Mouse (Mus musculus) kidney, embryonic 15.5 days (tissue): ENCODE measurements around the gene Sfxn4. TPM values are rescaled to one million over a fixed set of nuclear protein-coding genes. Genes with fewer than 3 reads are reported as not detected.
"Not testable (repeated sequence)": the region's sequence is repeated elsewhere in the genome, so short reads cannot be mapped to it uniquely, and the experiment has no call there.

Experiments
- ATAC-seq: fragments of 200-750 bp; cut with Nextera tagmentation; replicated peaks from 2 replicates; pipeline ENCODE4 v1.8.0; 2017; ENCODE audit warnings: moderate TSS enrichment; ENCODE audit not compliant: low FRiP score
- H3K27ac ChIP-seq: fragments of 300-500 bp; sonication (generic); 2 replicates; pipeline ENCODE4 v1.5.1; 2015; ENCODE audit warnings: mild to moderate bottlenecking, inconsistent platforms
- H3K27me3 ChIP-seq: fragments of 300-500 bp; sonication (generic); 2 replicates; pipeline ENCODE4 v1.6.1; 2015; ENCODE audit warnings: inconsistent platforms
- H3K36me3 ChIP-seq: fragments of 300-500 bp; sonication (generic); 2 replicates; pipeline ENCODE4 v1.6.1; 2015; ENCODE audit warnings: inconsistent platforms
- H3K4me1 ChIP-seq: fragments of 300-500 bp; sonication (generic); 2 replicates; pipeline ENCODE4 v1.6.1; 2015; ENCODE audit warnings: inconsistent platforms
- H3K4me2 ChIP-seq: fragments of 300-500 bp; sonication (generic); 2 replicates; pipeline ENCODE4 v1.6.1; 2015; ENCODE audit warnings: moderate library complexity, mild to moderate bottlenecking, inconsistent platforms
- H3K4me3 ChIP-seq: fragments of 300-500 bp; sonication (generic); replicated peaks from 2 replicates; pipeline ENCODE4 v1.5.1; 2015; ENCODE audit warnings: mild to moderate bottlenecking, inconsistent platforms
- H3K9ac ChIP-seq: fragments of 300-500 bp; sonication (generic); 2 replicates; pipeline ENCODE4 v1.6.1; 2015; ENCODE audit warnings: mild to moderate bottlenecking, inconsistent platforms
- H3K9me3 ChIP-seq: fragments of 300-500 bp; sonication (generic); replicated peaks from 2 replicates; pipeline ENCODE4 v1.6.1; 2016; ENCODE audit warnings: inconsistent platforms
- WGBS: fragments of 180-500 bp; shearing (Covaris S2); methylation state at CpG from one replicate; pipeline ENCODE4 v1.1.7; 2015; ENCODE audit warnings: mixed read lengths; 5-methylcytosine and 5-hydroxymethylcytosine counted together
- polyA plus RNA-seq: library from polyadenylated mRNA; unstranded; fragments of >200 nt; fragmentation: Nextera tagmentation; extraction: Ambion mirVana; gene quantifications from 2 replicates; pipeline ENCODE4 v1.2.1, GENCODE M21; 2015

Sfxn4 gene
- polyA plus RNA-seq, 1 experiment from 2014 or later: 10.6 TPM

DNA sequence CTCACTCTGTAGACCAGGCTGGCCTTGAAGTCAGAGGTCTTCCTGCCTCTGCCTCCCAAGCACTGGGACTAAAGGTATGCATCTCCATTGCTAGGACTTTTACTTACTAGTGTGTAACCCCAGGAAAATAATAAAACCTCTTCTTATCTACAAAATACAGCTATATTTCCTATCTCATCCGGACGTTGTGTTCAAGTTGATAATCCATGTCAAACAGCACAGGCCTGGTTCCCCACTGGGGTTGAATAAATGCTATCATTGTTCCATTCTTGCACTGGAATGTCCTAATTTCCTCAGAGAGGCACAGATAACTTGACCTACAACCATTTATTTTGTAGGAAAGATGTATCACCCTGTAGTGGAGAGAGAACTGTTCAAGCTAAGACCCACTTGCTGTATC lies 26.4 kb upstream of the Sfxn4 start:
- Histone ChIP-seq H3K36me3 (no peaks in the 10 kb centered on the region), H3K4me3 (no peak overlapping the region), H3K9me3 (no peaks in the 10 kb centered on the region), H3K4me2 (no peak overlapping the region), H3K9ac (no peak overlapping the region), H3K27ac (no peak overlapping the region), H3K27me3 (no peaks in the 10 kb centered on the region), H3K4me1 (peaks cover 22% of the 10 kb centered on the region)
- ATAC-seq: no peak
- 92% methylated on average over 2 of the region's 2 CpGs for WGBS

DNA sequence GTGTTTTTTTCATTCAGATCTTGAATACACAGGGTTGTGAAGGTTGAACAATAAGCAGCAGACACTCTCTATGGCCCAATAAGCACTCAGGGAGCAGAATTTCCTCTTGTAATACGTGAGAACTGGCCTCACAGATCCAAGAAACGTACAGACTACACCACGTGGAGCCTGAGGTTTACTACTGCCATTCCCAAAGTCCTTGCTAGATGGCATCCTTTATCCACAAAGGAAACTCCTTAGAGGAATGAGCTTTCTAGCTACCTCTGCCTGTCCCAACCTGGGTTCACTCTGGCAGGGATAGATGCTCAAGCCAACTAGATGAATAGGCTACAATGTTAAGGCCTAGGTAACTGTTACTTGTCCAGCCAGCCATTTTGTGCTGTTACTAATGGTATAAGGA lies 21.9 kb upstream of the Sfxn4 start:
- no peaks in the 10 kb centered on the region for H3K36me3 ChIP-seq
- 10% methylated on average over 3 of the region's 3 CpGs for WGBS
- no peaks in the 10 kb centered on the region for H3K27me3 ChIP-seq
- H3K4me1 ChIP-seq: no peaks in the 10 kb centered on the region
- H3K9ac ChIP-seq: no peak overlapping the region
- no peak overlapping the region for H3K4me2 ChIP-seq
- no peak overlapping the region for H3K27ac ChIP-seq
- H3K9me3 ChIP-seq: no peaks in the 10 kb centered on the region
- H3K4me3 ChIP-seq: no peak overlapping the region
- peak; percentile 58; the same call in 1 of the 2 replicates for ATAC-seq

DNA sequence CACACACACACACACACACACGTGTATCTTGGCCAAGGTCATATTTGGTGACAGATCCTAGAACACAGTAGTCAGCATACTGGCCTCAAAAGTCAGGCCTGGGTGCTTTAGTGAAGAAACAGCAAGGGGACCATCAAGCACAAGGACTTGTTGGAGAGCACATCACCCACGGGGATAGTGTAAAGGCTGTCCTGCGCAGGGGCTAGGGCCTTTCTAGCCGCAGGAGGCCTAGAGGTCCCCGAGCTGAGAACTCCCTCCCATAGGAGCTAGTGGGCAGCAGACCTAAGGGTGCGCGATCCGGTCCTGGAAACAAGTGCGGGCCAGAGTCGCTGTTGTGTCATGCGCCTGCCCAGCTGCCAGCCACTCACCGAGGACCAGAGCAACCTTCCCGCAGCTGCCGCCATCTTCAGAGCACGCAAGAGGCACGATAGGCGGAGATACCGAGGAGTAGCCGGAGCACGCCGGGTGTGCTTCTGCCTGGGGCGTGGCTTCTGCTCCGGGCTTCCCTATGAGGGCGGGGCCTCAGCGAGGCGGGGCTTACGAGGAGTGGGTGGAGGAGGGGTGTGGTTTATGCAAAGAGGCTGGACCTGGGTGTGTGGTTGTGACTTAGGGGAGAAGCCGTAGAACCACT lies 12.9 kb upstream of the Sfxn4 start, which contains the start of gene Prdx3:
TSS of gene Prdx3 (minus strand) at position 493 of the 631 bp plus-strand sequence.
- peak; percentile 98 for ATAC-seq
- WGBS: under 1% methylated on average over 28 of the region's 28 CpGs

DNA sequence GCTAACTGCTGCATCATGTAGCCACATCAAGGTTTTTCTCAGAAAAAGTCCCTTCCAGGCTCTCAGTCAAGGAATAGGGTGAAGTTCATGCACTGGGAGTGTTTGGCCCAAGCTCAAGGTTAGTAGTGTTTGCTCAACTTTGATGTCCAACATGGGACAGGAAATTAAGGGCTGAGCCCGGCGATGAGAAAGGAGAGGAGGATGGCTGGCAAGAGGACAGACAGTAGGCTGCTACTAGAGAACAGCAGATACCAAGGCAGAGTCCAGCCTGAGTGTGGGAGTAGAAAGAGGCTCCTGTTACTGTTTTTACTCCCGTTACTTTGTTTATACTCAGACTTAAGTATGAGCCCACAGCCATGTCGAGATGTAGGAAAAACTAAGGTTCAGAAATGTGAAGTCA lies 12.2 kb upstream of the Sfxn4 start:
- ATAC-seq: peak; percentile 10
- Histone ChIP-seq H3K27ac (peak overlapping the region; percentile 87), H3K4me1 (peaks cover 18% of the 10 kb centered on the region), H3K9ac (peak overlapping the region; percentile 2; the same call in 1 of the 2 replicates), H3K9me3 (no peaks in the 10 kb centered on the region), H3K36me3 (peaks cover 39% of the 10 kb centered on the region), H3K4me3 (peak overlapping the region; percentile 73), H3K27me3 (no peaks in the 10 kb centered on the region), H3K4me2 (peak overlapping the region; percentile 64)
- WGBS: 4% methylated on average over 4 of the region's 4 CpGs

More for the DNA sequence above, 12.9 kb upstream of the Sfxn4 start, which contains the start of gene Prdx3:
- Histone ChIP-seq H3K36me3 (peaks cover 32% of the 10 kb centered on the region), H3K9ac (peak within 1 kb of the TSS; percentile 69), H3K27ac (peak within 1 kb of the TSS; percentile 87), H3K9me3 (no peaks in the 10 kb centered on the region), H3K4me3 (peak within 1 kb of the TSS; percentile 73), H3K27me3 (no peaks in the 10 kb centered on the region), H3K4me1 (peaks cover 18% of the 10 kb centered on the region), H3K4me2 (peak within 1 kb of the TSS; percentile 64)

DNA sequence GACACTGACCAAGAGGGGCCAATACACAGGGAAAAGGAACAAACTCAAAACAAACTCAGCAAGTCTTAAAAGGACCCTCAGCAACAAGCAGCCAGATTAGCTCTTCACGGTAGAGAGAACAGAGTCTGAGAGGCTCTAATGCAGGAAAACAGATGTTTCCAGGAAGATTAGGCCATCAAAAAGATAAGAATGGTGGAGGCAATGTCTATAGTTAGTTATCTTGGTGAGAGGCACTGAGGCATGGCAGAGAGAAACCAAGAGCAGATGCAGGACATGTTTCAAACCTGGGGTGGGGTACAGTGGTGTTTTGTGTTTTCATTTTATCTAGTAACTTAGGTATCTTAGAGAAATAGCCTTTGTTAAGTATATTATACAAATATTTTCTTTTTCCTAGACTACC lies 11.0 kb upstream of the Sfxn4 start:
- Histone ChIP-seq H3K27me3 (no peaks in the 10 kb centered on the region), H3K4me2 (no peak overlapping the region), H3K4me3 (no peak overlapping the region), H3K9ac (no peak overlapping the region), H3K9me3 (no peaks in the 10 kb centered on the region), H3K4me1 (peaks cover 18% of the 10 kb centered on the region), H3K27ac (peak overlapping the region; percentile 87; the same call in 1 of the 2 replicates), H3K36me3 (peaks cover 49% of the 10 kb centered on the region)
- no peak; the same call in 1 of the 2 replicates for ATAC-seq
- 68% methylated on average over 1 of the region's 1 CpGs for WGBS

DNA sequence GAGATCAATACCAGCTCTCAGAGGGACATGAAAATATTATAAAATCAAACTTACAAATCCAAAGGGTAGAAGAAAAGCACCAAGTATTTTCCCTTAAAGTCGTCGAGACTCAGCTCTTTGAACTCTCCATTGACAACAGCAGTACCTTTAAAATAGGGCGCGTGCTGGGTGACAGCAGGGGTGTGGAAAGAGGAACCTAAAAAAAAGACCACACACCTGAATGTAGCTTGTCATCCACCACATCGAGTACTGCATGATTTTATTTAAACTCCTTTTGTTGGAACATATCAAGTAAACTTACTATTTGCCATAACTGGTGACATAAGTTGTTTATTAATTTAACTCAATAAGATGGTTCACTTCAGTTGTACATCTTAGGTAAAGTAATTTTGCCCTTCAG lies 10.1 kb upstream of the Sfxn4 start:
- WGBS: 92% methylated on average over 5 of the region's 5 CpGs
- no peaks in the 10 kb centered on the region for H3K9me3 ChIP-seq
- no peak overlapping the region for H3K27ac ChIP-seq
- no peak overlapping the region for H3K4me2 ChIP-seq
- ATAC-seq: no peak
- no peak overlapping the region for H3K4me3 ChIP-seq
- peaks cover 56% of the 10 kb centered on the region for H3K36me3 ChIP-seq
- no peak overlapping the region for H3K9ac ChIP-seq
- H3K27me3 ChIP-seq: no peaks in the 10 kb centered on the region
- peaks cover 18% of the 10 kb centered on the region for H3K4me1 ChIP-seq

DNA sequence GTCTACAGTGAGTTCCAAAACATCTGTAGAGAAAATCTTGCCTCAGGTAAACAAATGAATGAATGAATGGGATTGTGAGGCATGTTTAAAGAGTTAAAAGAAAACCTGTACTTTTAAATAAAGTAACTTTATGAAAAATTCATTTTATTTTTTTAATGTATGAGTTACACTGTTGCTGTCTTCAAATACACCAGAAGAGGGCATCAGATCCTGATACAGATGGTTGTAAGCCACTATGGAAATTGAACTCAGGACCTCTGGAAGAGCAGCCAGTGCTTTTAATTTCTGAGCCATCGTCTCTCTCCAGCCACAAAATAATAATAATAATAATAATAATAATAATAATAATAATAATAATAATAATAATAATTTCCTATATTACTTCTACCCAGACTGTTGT lies 9.2 kb upstream of the Sfxn4 start:
- 87% methylated on average over 1 of the region's 1 CpGs for WGBS
- no peak for ATAC-seq
- Histone ChIP-seq H3K27me3 (no peaks in the 10 kb centered on the region), H3K27ac (no peak overlapping the region), H3K4me2 (no peak overlapping the region), H3K4me3 (no peak overlapping the region), H3K4me1 (peaks cover 18% of the 10 kb centered on the region), H3K9me3 (no peaks in the 10 kb centered on the region), H3K9ac (no peak overlapping the region), H3K36me3 (peaks cover 58% of the 10 kb centered on the region)

DNA sequence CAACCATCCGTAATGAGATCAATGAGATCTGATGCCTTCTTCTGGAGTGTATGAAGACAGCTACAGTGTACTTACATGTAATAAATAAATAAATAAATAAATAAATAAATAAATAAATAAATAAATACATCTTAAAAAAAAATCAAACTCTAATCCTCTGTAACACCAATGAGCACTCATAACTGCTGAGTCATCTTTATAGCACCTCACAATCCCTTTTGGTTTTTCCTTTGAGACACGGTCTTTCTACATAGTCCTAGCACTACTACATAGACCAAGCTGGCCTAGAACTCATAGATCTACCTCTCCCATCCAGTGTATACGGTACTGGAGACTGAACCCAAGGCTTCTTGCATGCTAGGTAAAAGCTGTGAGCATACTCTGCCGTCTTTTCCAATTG lies 4.9 kb upstream of the Sfxn4 start:
- H3K27ac ChIP-seq, H3K9ac ChIP-seq, H3K9me3 ChIP-seq, H3K4me3 ChIP-seq, H3K27me3 ChIP-seq, H3K4me2 ChIP-seq, H3K4me1 ChIP-seq, ATAC-seq: not testable (repeated sequence)
- 94% methylated on average over 4 of the region's 4 CpGs for WGBS
- peaks cover 61% of the 10 kb centered on the region for H3K36me3 ChIP-seq

DNA sequence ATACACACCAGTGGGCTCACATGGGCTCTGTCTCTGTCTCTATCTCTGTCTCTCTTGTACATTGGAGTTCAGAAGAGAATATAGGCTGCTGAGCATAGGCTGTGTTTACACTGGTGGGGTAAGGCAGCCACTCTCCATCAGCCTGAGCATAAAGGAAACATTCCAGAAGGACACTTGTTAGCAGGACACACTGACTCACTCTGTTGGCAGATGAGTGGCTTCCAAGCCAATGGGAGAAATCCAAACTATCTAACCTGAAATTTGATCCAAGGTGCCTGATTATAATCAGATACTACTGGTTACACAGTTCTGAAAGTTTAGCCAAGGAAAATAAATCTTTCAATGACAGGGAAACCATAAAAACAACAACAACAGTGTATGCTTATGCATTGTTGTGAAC lies 15.5 kb downstream of the Sfxn4 start:
- Histone ChIP-seq H3K9ac (no peak overlapping the region), H3K4me3 (no peak overlapping the region), H3K4me1 (no peaks in the 10 kb centered on the region), H3K27ac (no peak overlapping the region), H3K4me2 (no peak overlapping the region), H3K9me3 (no peaks in the 10 kb centered on the region), H3K36me3 (peaks cover 33% of the 10 kb centered on the region), H3K27me3 (no peaks in the 10 kb centered on the region)
- ATAC-seq: no peak

DNA sequence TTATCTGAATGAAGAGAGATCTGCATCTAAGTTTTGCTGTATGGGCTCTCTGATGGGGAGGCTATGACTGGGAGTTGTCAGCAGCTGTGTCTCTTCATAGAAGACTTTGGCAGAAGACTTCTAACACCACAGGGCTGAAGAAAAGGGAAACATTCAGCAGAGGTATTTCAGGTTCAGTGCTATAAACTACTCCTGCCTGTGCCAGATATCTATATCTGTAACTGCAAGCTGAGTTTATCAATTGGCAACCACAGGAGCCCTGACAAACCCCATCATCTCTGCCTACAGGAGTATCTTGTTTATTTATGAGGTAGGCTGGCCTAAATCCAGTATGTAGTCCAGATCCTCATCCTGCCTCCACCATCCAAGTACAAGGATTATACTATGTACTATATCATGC lies 18.0 kb downstream of the Sfxn4 start:
- no peak for ATAC-seq

DNA sequence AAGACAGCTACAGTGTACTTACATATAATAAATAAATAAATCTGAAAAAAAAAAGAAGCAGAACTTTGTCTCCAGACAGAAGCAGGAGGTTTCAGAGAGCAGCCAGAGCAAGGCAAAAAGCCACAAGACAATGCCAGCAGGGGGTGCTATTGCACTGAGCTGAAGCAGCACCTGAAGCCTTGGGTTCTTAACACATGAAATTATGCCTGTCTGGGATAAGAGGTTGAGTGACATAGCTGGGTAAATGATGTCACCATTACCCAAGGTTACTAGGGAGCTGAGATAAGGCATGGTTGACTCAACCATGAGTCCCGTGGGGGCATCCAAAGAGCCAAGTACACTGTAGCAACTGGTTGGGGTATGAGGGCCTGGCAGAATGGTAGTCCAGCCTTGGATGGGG lies 23.5 kb downstream of the Sfxn4 start:
- H3K4me2 ChIP-seq: no peak overlapping the region
- H3K9me3 ChIP-seq: no peaks in the 10 kb centered on the region
- no peak overlapping the region for H3K27ac ChIP-seq
- H3K36me3 ChIP-seq: peaks cover 82% of the 10 kb centered on the region
- no peaks in the 10 kb centered on the region for H3K4me1 ChIP-seq
- no peak overlapping the region for H3K9ac ChIP-seq
- H3K27me3 ChIP-seq: no peaks in the 10 kb centered on the region
- WGBS: 80% methylated on average over 1 of the region's 1 CpGs
- ATAC-seq: no peak
- no peak overlapping the region for H3K4me3 ChIP-seq

More for the DNA sequence above, 18.0 kb downstream of the Sfxn4 start:
- H3K27me3 ChIP-seq: no peaks in the 10 kb centered on the region
- no peaks in the 10 kb centered on the region for H3K4me1 ChIP-seq
- no peak overlapping the region for H3K27ac ChIP-seq
- H3K4me3 ChIP-seq: no peak overlapping the region
- H3K9ac ChIP-seq: no peak overlapping the region
- H3K9me3 ChIP-seq: no peaks in the 10 kb centered on the region
- H3K36me3 ChIP-seq: peaks cover 43% of the 10 kb centered on the region
- H3K4me2 ChIP-seq: no peak overlapping the region

DNA sequence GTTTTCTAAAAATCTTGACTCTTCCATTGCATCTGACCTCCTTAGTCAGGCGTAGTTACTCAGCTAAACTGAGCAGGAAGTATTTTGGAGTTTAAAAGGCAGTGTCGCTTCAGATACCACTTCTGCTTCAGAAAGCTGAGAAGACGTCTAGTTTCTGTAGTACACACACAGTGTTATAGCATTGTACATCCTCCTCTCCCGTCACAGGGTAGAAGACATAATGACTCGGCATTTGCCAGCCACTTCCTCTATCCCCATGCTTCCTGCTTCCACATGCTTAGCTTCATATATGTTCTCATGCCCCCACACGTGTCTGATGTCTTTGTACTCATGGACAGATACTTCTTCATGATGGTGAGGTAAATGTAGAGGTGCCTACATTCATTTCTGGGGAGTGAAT lies 42.6 kb downstream of the Sfxn4 start:
- no peaks in the 10 kb centered on the region for H3K27me3 ChIP-seq
- no peak overlapping the region for H3K27ac ChIP-seq
- peaks cover 70% of the 10 kb centered on the region for H3K36me3 ChIP-seq
- no peak overlapping the region for H3K9ac ChIP-seq
- no peaks in the 10 kb centered on the region for H3K9me3 ChIP-seq
- no peaks in the 10 kb centered on the region for H3K4me1 ChIP-seq
- H3K4me2 ChIP-seq: no peak overlapping the region
- H3K4me3 ChIP-seq: no peak overlapping the region
- ATAC-seq: no peak
- WGBS: 88% methylated on average over 6 of the region's 6 CpGs

DNA sequence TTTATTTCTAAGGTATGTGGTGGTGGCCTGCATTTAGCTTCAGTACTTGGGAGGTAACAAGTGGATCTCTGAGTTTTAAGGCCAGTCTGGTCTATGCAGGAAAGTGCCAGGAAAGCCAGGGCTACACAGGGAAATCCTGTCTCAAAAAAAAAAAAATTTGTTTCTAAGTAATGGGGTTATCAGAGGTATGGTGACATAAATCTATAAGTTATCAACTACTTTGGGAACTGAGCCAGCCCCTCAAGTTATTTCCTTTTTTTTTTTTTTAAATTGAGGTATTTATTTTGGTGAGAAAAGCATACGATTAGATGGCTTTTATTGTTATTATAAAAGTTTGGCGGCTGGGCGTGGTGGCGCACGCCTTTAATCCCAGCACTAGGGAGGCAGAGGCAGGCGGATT lies 48.1 kb downstream of the Sfxn4 start:
- WGBS: 90% methylated on average over 6 of the region's 6 CpGs
- no peaks in the 10 kb centered on the region for H3K9me3 ChIP-seq

More for the DNA sequence above, 48.1 kb downstream of the Sfxn4 start:
- Histone ChIP-seq H3K4me1 (peaks cover 12% of the 10 kb centered on the region), H3K27ac (no peak overlapping the region), H3K4me2 (no peak overlapping the region), H3K36me3 (peaks cover 23% of the 10 kb centered on the region), H3K27me3 (no peaks in the 10 kb centered on the region), H3K9ac (no peak overlapping the region), H3K4me3 (no peak overlapping the region)
- ATAC-seq: no peak
